Mouse (Mus musculus): ENCODE measurements at regions not wholly inside any gene's neighbourhood (a gene's known extent, or its start where the extent isn't known, plus 50 kb on each side); places are given as distances from the start of the nearest gene placed in this dataset. TPM values are rescaled to one million over a fixed set of nuclear protein-coding genes. Genes with fewer than 3 reads are reported as not detected.

GRCm38 (mm10) chr17:64528476-64528875, 72.1 kb upstream of the Man2a1 start:
- no peak overlapping the region for H3K27ac ChIP-seq (ENCODE audit: low read length)
- no peak overlapping the region for H3K9ac ChIP-seq (replicated peaks; ENCODE audit: low read length)
- no peak overlapping the region for H3K4me3 ChIP-seq (ENCODE audit: low read length)
- 84% methylated on average over 7 of the region's 7 CpGs for WGBS
- no peaks in the 10 kb centered on the region for H3K36me3 ChIP-seq (ENCODE audit: insufficient read depth, low read length)
- no peak for ATAC-seq (ENCODE audit: low FRiP score, low TSS enrichment)
- H3K9me3 ChIP-seq (ENCODE audit: low read length): no peaks in the 10 kb centered on the region
- H3K27me3 ChIP-seq (ENCODE audit: insufficient read depth, low read length): no peaks in the 10 kb centered on the region
- H3K4me1 ChIP-seq (ENCODE audit: insufficient read depth, low read length): no peaks in the 10 kb centered on the region
- no peak overlapping the region for H3K4me2 ChIP-seq (replicated peaks; ENCODE audit: low read depth, low read length)

DNA sequence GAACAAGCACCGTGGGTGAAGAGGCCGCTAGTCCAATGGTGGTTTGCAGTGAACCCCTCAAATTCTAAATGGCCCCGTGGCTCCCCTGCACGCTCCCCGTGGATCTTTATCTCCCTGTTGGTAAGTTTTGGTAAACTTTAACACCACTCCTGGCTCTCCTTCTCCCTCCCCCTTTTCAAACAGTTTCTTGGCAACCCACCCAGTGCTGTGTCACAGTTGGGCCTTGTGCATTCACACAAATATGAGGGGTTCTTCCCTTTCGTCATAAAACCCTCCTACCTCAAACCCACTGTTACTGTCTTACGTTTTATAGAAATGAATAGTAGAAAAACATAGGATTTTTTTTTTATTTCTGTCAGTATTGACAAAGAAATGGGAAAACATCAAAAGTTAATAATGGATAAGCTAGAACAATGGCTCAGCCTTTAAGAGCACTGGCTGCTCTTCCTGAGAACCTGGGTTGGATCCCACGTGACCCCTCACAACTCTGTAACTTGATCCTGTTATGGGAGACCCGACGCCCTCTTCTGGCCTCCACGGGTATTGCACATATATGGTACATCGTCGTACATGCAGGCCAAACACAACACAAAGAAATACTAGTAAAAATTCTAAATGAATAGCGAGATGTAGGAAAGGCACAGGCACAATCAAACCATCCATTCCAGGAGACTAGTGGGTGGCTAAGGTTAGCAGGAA, 71.1 kb upstream of the Man2a1 start:
- Histone ChIP-seq H3K4me3 (ENCODE audit: low read length) (no peak overlapping the region), H3K27me3 (ENCODE audit: insufficient read depth, low read length) (no peaks in the 10 kb centered on the region), H3K27ac (ENCODE audit: low read length) (no peak overlapping the region), H3K4me2 (replicated peaks; ENCODE audit: low read depth, low read length) (no peak overlapping the region), H3K4me1 (ENCODE audit: insufficient read depth, low read length) (no peaks in the 10 kb centered on the region), H3K9ac (replicated peaks; ENCODE audit: low read length) (no peak overlapping the region), H3K9me3 (ENCODE audit: low read length) (no peaks in the 10 kb centered on the region), H3K36me3 (ENCODE audit: insufficient read depth, low read length) (no peaks in the 10 kb centered on the region)
- no peak for ATAC-seq (ENCODE audit: low FRiP score, low TSS enrichment)
- 81% methylated on average over 14 of the region's 14 CpGs for WGBS

DNA sequence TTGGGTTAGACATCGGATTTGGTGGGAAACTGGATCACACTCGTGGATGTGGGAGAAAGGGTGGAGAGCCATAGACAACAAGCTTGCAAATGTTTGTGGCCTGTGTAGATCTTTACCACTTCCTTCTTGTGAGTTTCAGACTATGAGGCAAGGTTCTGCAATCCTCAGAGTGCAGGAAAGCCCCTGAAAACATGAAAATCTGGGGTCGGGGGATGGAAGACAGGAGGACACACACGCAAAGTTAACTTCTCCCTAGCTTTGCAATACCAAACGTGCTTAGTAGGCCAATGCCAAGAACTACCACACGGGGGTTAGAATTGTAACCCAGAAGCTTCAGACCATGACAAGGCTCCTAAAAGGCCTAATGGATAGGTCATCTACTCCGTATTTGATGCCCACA, 69.4 kb upstream of the Man2a1 start:
- H3K9ac ChIP-seq (replicated peaks; ENCODE audit: low read length): no peak overlapping the region
- no peaks in the 10 kb centered on the region for H3K9me3 ChIP-seq (ENCODE audit: low read length)
- H3K27me3 ChIP-seq (ENCODE audit: insufficient read depth, low read length): no peaks in the 10 kb centered on the region
- ATAC-seq (ENCODE audit: low FRiP score, low TSS enrichment): no peak
- no peak overlapping the region for H3K4me3 ChIP-seq (ENCODE audit: low read length)
- 88% methylated on average over 7 of the region's 7 CpGs for WGBS
- no peak overlapping the region for H3K27ac ChIP-seq (ENCODE audit: low read length)
- H3K36me3 ChIP-seq (ENCODE audit: insufficient read depth, low read length): no peaks in the 10 kb centered on the region
- H3K4me1 ChIP-seq (ENCODE audit: insufficient read depth, low read length): no peaks in the 10 kb centered on the region
- H3K4me2 ChIP-seq (replicated peaks; ENCODE audit: low read depth, low read length): no peak overlapping the region

GRCm38 (mm10) chr17:64534323-64534722, 66.2 kb upstream of the Man2a1 start:
- Histone ChIP-seq H3K27ac (ENCODE audit: low read length) (no peak overlapping the region), H3K4me1 (ENCODE audit: insufficient read depth, low read length) (peaks cover 6% of the 10 kb centered on the region; the same call in 1 of the 2 replicates), H3K27me3 (ENCODE audit: insufficient read depth, low read length) (no peaks in the 10 kb centered on the region), H3K4me2 (replicated peaks; ENCODE audit: low read depth, low read length) (no peak overlapping the region), H3K4me3 (ENCODE audit: low read length) (no peak overlapping the region), H3K9me3 (ENCODE audit: low read length) (no peaks in the 10 kb centered on the region), H3K36me3 (ENCODE audit: insufficient read depth, low read length) (no peaks in the 10 kb centered on the region), H3K9ac (replicated peaks; ENCODE audit: low read length) (no peak overlapping the region)
- ATAC-seq (ENCODE audit: low FRiP score, low TSS enrichment): no peak
- 83% methylated on average over 4 of the region's 4 CpGs for WGBS

DNA sequence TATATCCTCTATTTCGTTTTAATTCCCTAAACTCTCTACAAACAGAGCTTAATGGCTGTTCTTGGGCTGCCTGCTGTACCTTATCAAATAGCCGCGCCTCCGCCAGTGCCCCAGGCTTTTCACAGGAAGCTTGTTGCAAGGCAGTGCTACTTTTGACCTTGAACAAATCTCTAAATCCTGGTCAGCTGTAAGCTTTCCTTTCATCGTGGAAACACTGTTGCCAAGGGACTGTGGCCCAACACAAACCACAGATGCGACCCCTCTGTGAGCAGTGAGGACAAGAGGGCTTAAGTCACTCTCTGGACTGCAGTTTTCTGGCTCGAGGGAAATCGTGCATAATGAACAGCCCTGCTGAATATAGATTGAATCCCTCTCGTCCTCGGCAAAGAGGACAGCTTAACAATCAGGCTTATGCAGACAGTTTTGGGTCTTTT, 62.0 kb upstream of the Man2a1 start:
- Histone ChIP-seq H3K27me3 (ENCODE audit: insufficient read depth, low read length) (no peaks in the 10 kb centered on the region), H3K4me1 (ENCODE audit: insufficient read depth, low read length) (peaks cover 6% of the 10 kb centered on the region; the same call in 1 of the 2 replicates), H3K9me3 (ENCODE audit: low read length) (no peaks in the 10 kb centered on the region), H3K36me3 (ENCODE audit: insufficient read depth, low read length) (no peaks in the 10 kb centered on the region), H3K27ac (ENCODE audit: low read length) (no peak overlapping the region), H3K9ac (replicated peaks; ENCODE audit: low read length) (no peak overlapping the region; the same call in 1 of the 2 replicates), H3K4me2 (replicated peaks; ENCODE audit: low read depth, low read length) (no peak overlapping the region), H3K4me3 (ENCODE audit: low read length) (no peak overlapping the region)
- ATAC-seq (ENCODE audit: low FRiP score, low TSS enrichment): peak; percentile 83; the same call in 1 of the 2 replicates
- 27% methylated on average over 10 of the region's 10 CpGs for WGBS

- H3K36me3 ChIP-seq (ENCODE audit: insufficient read depth, low read length): no peaks in the 10 kb centered on the region
- H3K27ac ChIP-seq (ENCODE audit: low read length): no peak overlapping the region
- H3K9ac ChIP-seq (replicated peaks; ENCODE audit: low read length): no peak overlapping the region
- H3K4me3 ChIP-seq (ENCODE audit: low read length): no peak overlapping the region
- WGBS: 86% methylated on average over 8 of the region's 8 CpGs
- H3K27me3 ChIP-seq (ENCODE audit: insufficient read depth, low read length): no peaks in the 10 kb centered on the region
- H3K4me2 ChIP-seq (replicated peaks; ENCODE audit: low read depth, low read length): no peak overlapping the region
- no peaks in the 10 kb centered on the region for H3K9me3 ChIP-seq (ENCODE audit: low read length)
- ATAC-seq (ENCODE audit: low FRiP score, low TSS enrichment): no peak
- peaks cover 6% of the 10 kb centered on the region; the same call in 1 of the 2 replicates for H3K4me1 ChIP-seq (ENCODE audit: insufficient read depth, low read length)
These were observed 60.1 kb upstream of the Man2a1 start for GRCm38 (mm10) chr17:64540411-64540810.

DNA sequence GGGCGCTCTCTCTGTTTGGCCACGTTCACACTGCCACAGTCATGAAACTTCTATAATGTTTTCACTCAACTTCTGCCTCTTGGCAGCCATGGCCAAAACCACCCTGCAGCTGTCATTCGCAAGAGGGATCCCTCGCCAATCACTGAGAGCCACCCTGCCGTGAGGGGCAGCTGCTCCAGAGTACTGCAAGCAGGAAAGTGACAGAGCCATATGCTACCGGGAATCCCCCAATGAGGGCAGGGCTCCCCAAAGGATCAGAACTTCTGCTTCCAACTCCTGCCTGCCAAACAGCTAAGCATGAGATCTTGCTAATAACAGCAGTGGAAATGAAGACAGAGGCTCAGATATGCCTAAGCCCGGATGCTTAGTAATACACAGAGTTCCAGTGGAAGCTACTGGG, 52.0 kb upstream of the Man2a1 start:
- Histone ChIP-seq H3K9ac (replicated peaks; ENCODE audit: low read length) (no peak overlapping the region), H3K9me3 (ENCODE audit: low read length) (no peaks in the 10 kb centered on the region), H3K27me3 (ENCODE audit: insufficient read depth, low read length) (no peaks in the 10 kb centered on the region), H3K4me2 (replicated peaks; ENCODE audit: low read depth, low read length) (no peak overlapping the region), H3K36me3 (ENCODE audit: insufficient read depth, low read length) (no peaks in the 10 kb centered on the region), H3K4me3 (ENCODE audit: low read length) (no peak overlapping the region), H3K4me1 (ENCODE audit: insufficient read depth, low read length) (no peaks in the 10 kb centered on the region), H3K27ac (ENCODE audit: low read length) (no peak overlapping the region)
- no peak for ATAC-seq (ENCODE audit: low FRiP score, low TSS enrichment)
- 67% methylated on average over 7 of the region's 7 CpGs for WGBS

DNA sequence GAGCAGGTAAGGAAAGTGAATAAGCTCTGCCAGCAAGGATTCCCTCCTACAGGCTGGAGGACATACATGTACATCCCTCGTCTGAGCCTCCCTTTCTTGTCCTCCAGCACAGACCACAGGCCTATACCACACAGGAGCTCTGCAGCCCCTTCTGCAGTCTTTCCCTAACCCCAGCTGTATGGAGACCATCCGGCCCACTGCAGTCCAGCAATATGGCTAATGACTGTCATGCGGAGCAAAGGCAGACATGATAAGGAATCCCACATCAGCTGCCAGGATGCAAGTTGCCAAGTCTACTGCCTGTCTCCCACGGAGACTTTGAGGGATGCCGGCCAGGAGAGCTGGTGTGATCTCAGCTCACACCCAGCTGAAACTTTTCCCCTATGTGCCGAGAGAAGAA, 50.5 kb upstream of the Man2a1 start:
- no peak for ATAC-seq (ENCODE audit: low FRiP score, low TSS enrichment)
- Histone ChIP-seq H3K27ac (ENCODE audit: low read length) (no peak overlapping the region), H3K4me1 (ENCODE audit: insufficient read depth, low read length) (no peaks in the 10 kb centered on the region), H3K9me3 (ENCODE audit: low read length) (no peaks in the 10 kb centered on the region), H3K27me3 (ENCODE audit: insufficient read depth, low read length) (no peaks in the 10 kb centered on the region), H3K36me3 (ENCODE audit: insufficient read depth, low read length) (no peaks in the 10 kb centered on the region), H3K9ac (replicated peaks; ENCODE audit: low read length) (no peak overlapping the region), H3K4me3 (ENCODE audit: low read length) (no peak overlapping the region), H3K4me2 (replicated peaks; ENCODE audit: low read depth, low read length) (no peak overlapping the region)
- WGBS: 79% methylated on average over 6 of the region's 6 CpGs

Small RNA genes lying in the stretch of these regions (microRNA-seq; reads per million reads assigned to microRNA genes)
- gene Mir6420: not detected

Data from kidney, embryonic 16.5 days (tissue).